Mouse (Mus musculus): ENCODE data around the gene Ggact. TPM values are rescaled to one million over a fixed set of nuclear protein-coding genes. Genes with fewer than 3 reads are reported as not detected.

Ggact gene
- polyA plus RNA-seq, 1 experiment, result 18.1 TPM

- no peak overlapping the region for H3K4me3 ChIP-seq (ENCODE audit: insufficient read depth, poor library complexity, severe bottlenecking)
- no peaks in the 10 kb centered on the region for H3K27me3 ChIP-seq (ENCODE audit: control insufficient read depth, insufficient read depth, insufficient read length)
- H3K79me3 ChIP-seq (ENCODE audit: low read depth), result no peaks in the 10 kb centered on the region
- no peak overlapping the region for H3ac ChIP-seq (ENCODE audit: control insufficient read depth, insufficient read length, low read depth)
- TF ChIP-seq CTCF (IDR thresholded peaks at IDR 0.05; ENCODE audit: control insufficient read depth, insufficient read depth, insufficient read length) (no peak), MYOG (IDR thresholded peaks at IDR 0.05; ENCODE audit: control insufficient read depth, extremely low read depth, insufficient read length) (no peak), CEBPB (IDR thresholded peaks at IDR 0.05; ENCODE audit: low read depth) (no peak), MAX (IDR thresholded peaks at IDR 0.05) (no peak), MYOD1 (IDR thresholded peaks at IDR 0.05; ENCODE audit: control insufficient read depth, insufficient read length, low read depth) (no peak), FOSL1 (IDR thresholded peaks at IDR 0.05; ENCODE audit: insufficient read depth, low read length, poor library complexity, severe bottlenecking) (no peak), USF1 (IDR thresholded peaks at IDR 0.05; ENCODE audit: low read depth) (no peak)
- H3K79me2 ChIP-seq (ENCODE audit: control insufficient read depth, insufficient read depth), result no peaks in the 10 kb centered on the region
- H3K36me3 ChIP-seq (ENCODE audit: control insufficient read depth, insufficient read depth), result no peaks in the 10 kb centered on the region
Measured at GRCm38 (mm10) chr14:122821002-122821401, 92.6 kb downstream of the Ggact start.

- Histone ChIP-seq H3K27me3 (ENCODE audit: control insufficient read depth, insufficient read depth, insufficient read length) (no peaks in the 10 kb centered on the region), H3ac (ENCODE audit: control insufficient read depth, insufficient read length, low read depth) (no peak overlapping the region), H3K36me3 (ENCODE audit: control insufficient read depth, insufficient read depth) (no peaks in the 10 kb centered on the region), H3K4me3 (ENCODE audit: insufficient read depth, poor library complexity, severe bottlenecking) (no peak overlapping the region), H3K79me3 (ENCODE audit: low read depth) (no peaks in the 10 kb centered on the region), H3K79me2 (ENCODE audit: control insufficient read depth, insufficient read depth) (no peaks in the 10 kb centered on the region)
- TF ChIP-seq USF1 (IDR thresholded peaks at IDR 0.05; ENCODE audit: low read depth), result no peak
- no peak for TF ChIP-seq MYOG (IDR thresholded peaks at IDR 0.05; ENCODE audit: control insufficient read depth, extremely low read depth, insufficient read length)
- no peak for TF ChIP-seq MAX (IDR thresholded peaks at IDR 0.05)
- no peak for TF ChIP-seq MYOD1 (IDR thresholded peaks at IDR 0.05; ENCODE audit: control insufficient read depth, insufficient read length, low read depth)
- TF ChIP-seq CEBPB (IDR thresholded peaks at IDR 0.05; ENCODE audit: low read depth), result no peak
- no peak for TF ChIP-seq CTCF (IDR thresholded peaks at IDR 0.05; ENCODE audit: control insufficient read depth, insufficient read depth, insufficient read length)
- no peak for TF ChIP-seq FOSL1 (IDR thresholded peaks at IDR 0.05; ENCODE audit: insufficient read depth, low read length, poor library complexity, severe bottlenecking)
Measured at GRCm38 (mm10) chr14:122800296-122800695, 113.3 kb downstream of the Ggact start.

GRCm38 (mm10) chr14:122793368-122793767 is 120.2 kb downstream of the Ggact start:
- Histone ChIP-seq H3K4me3 (ENCODE audit: insufficient read depth, poor library complexity, severe bottlenecking) (no peak overlapping the region), H3ac (ENCODE audit: control insufficient read depth, insufficient read length, low read depth) (no peak overlapping the region)
- no peak for TF ChIP-seq USF1 (IDR thresholded peaks at IDR 0.05; ENCODE audit: low read depth)
- TF ChIP-seq CTCF (IDR thresholded peaks at IDR 0.05; ENCODE audit: control insufficient read depth, insufficient read depth, insufficient read length), result no peak
- no peak for TF ChIP-seq FOSL1 (IDR thresholded peaks at IDR 0.05; ENCODE audit: insufficient read depth, low read length, poor library complexity, severe bottlenecking)
- TF ChIP-seq MYOG (IDR thresholded peaks at IDR 0.05; ENCODE audit: control insufficient read depth, extremely low read depth, insufficient read length), result no peak
- no peak for TF ChIP-seq MAX (IDR thresholded peaks at IDR 0.05)
- no peak for TF ChIP-seq CEBPB (IDR thresholded peaks at IDR 0.05; ENCODE audit: low read depth)
- TF ChIP-seq MYOD1 (IDR thresholded peaks at IDR 0.05; ENCODE audit: control insufficient read depth, insufficient read length, low read depth), result no peak

GRCm38 (mm10) chr14:122790111-122790510 is 123.4 kb downstream of the Ggact start:
- TF ChIP-seq CEBPB (IDR thresholded peaks at IDR 0.05; ENCODE audit: low read depth), result no peak
- no peak for TF ChIP-seq CTCF (IDR thresholded peaks at IDR 0.05; ENCODE audit: control insufficient read depth, insufficient read depth, insufficient read length)
- no peak for TF ChIP-seq USF1 (IDR thresholded peaks at IDR 0.05; ENCODE audit: low read depth)
- TF ChIP-seq MAX (IDR thresholded peaks at IDR 0.05), result no peak
- no peak for TF ChIP-seq MYOG (IDR thresholded peaks at IDR 0.05; ENCODE audit: control insufficient read depth, extremely low read depth, insufficient read length)
- no peak for TF ChIP-seq MYOD1 (IDR thresholded peaks at IDR 0.05; ENCODE audit: control insufficient read depth, insufficient read length, low read depth)
- Histone ChIP-seq H3K36me3 (ENCODE audit: control insufficient read depth, insufficient read depth) (no peaks in the 10 kb centered on the region), H3K79me3 (ENCODE audit: low read depth) (no peaks in the 10 kb centered on the region), H3K4me3 (ENCODE audit: insufficient read depth, poor library complexity, severe bottlenecking) (no peak overlapping the region), H3ac (ENCODE audit: control insufficient read depth, insufficient read length, low read depth) (no peak overlapping the region), H3K27me3 (ENCODE audit: control insufficient read depth, insufficient read depth, insufficient read length) (no peaks in the 10 kb centered on the region), H3K79me2 (ENCODE audit: control insufficient read depth, insufficient read depth) (no peaks in the 10 kb centered on the region)

More at GRCm38 (mm10) chr14:122793368-122793767, 120.2 kb downstream of the Ggact start:
- Histone ChIP-seq H3K36me3 (ENCODE audit: control insufficient read depth, insufficient read depth) (no peaks in the 10 kb centered on the region), H3K27me3 (ENCODE audit: control insufficient read depth, insufficient read depth, insufficient read length) (no peaks in the 10 kb centered on the region), H3K79me3 (ENCODE audit: low read depth) (no peaks in the 10 kb centered on the region), H3K79me2 (ENCODE audit: control insufficient read depth, insufficient read depth) (no peaks in the 10 kb centered on the region)

- Histone ChIP-seq H3K4me3 (ENCODE audit: insufficient read depth, poor library complexity, severe bottlenecking) (no peak overlapping the region), H3K79me2 (ENCODE audit: control insufficient read depth, insufficient read depth) (no peaks in the 10 kb centered on the region), H3K79me3 (ENCODE audit: low read depth) (no peaks in the 10 kb centered on the region), H3K36me3 (ENCODE audit: control insufficient read depth, insufficient read depth) (no peaks in the 10 kb centered on the region), H3K27me3 (ENCODE audit: control insufficient read depth, insufficient read depth, insufficient read length) (no peaks in the 10 kb centered on the region), H3ac (ENCODE audit: control insufficient read depth, insufficient read length, low read depth) (no peak overlapping the region)
- no peak for TF ChIP-seq MAX (IDR thresholded peaks at IDR 0.05)
- TF ChIP-seq FOSL1 (IDR thresholded peaks at IDR 0.05; ENCODE audit: insufficient read depth, low read length, poor library complexity, severe bottlenecking), result no peak
- no peak for TF ChIP-seq CTCF (IDR thresholded peaks at IDR 0.05; ENCODE audit: control insufficient read depth, insufficient read depth, insufficient read length)
- no peak for TF ChIP-seq MYOG (IDR thresholded peaks at IDR 0.05; ENCODE audit: control insufficient read depth, extremely low read depth, insufficient read length)
- TF ChIP-seq CEBPB (IDR thresholded peaks at IDR 0.05; ENCODE audit: low read depth), result no peak
- TF ChIP-seq MYOD1 (IDR thresholded peaks at IDR 0.05; ENCODE audit: control insufficient read depth, insufficient read length, low read depth), result no peak
- no peak for TF ChIP-seq USF1 (IDR thresholded peaks at IDR 0.05; ENCODE audit: low read depth)
Measured at GRCm38 (mm10) chr14:122788199-122788598, 125.4 kb downstream of the Ggact start.

- H3K79me2 ChIP-seq (ENCODE audit: control insufficient read depth, insufficient read depth), result no peaks in the 10 kb centered on the region
- TF ChIP-seq FOSL1 (IDR thresholded peaks at IDR 0.05; ENCODE audit: insufficient read depth, low read length, poor library complexity, severe bottlenecking), result no peak
- no peak for TF ChIP-seq MYOD1 (IDR thresholded peaks at IDR 0.05; ENCODE audit: control insufficient read depth, insufficient read length, low read depth)
- TF ChIP-seq CEBPB (IDR thresholded peaks at IDR 0.05; ENCODE audit: low read depth), result no peak
- TF ChIP-seq CTCF (IDR thresholded peaks at IDR 0.05; ENCODE audit: control insufficient read depth, insufficient read depth, insufficient read length), result no peak
- no peak for TF ChIP-seq MAX (IDR thresholded peaks at IDR 0.05)
- no peak for TF ChIP-seq USF1 (IDR thresholded peaks at IDR 0.05; ENCODE audit: low read depth)
- no peak for TF ChIP-seq MYOG (IDR thresholded peaks at IDR 0.05; ENCODE audit: control insufficient read depth, extremely low read depth, insufficient read length)
- no peaks in the 10 kb centered on the region for H3K27me3 ChIP-seq (ENCODE audit: control insufficient read depth, insufficient read depth, insufficient read length)
Measured at GRCm38 (mm10) chr14:122784701-122785100, 128.9 kb downstream of the Ggact start.

More at GRCm38 (mm10) chr14:122784701-122785100, 128.9 kb downstream of the Ggact start:
- H3K4me3 ChIP-seq (ENCODE audit: insufficient read depth, poor library complexity, severe bottlenecking), result no peak overlapping the region
- H3ac ChIP-seq (ENCODE audit: control insufficient read depth, insufficient read length, low read depth), result no peak overlapping the region
- H3K79me3 ChIP-seq (ENCODE audit: low read depth), result no peaks in the 10 kb centered on the region
- H3K36me3 ChIP-seq (ENCODE audit: control insufficient read depth, insufficient read depth), result no peaks in the 10 kb centered on the region
